Mouse (Mus musculus) MEL (cell line): ENCODE measurements around the gene Mrps24. TPM values are rescaled to one million over a fixed set of nuclear protein-coding genes. Genes with fewer than 3 reads are reported as not detected.

ENCODE experiments used
- DNase-seq: peaks from one replicate; pipeline ENCODE4 v3.0.0; 2011; ENCODE audit warnings: low read depth, low spot score
- H3K27ac ChIP-seq: 2 replicates; pipeline ENCODE4 v1.5.1; 2012; ENCODE audit warnings: low read depth, mild to moderate bottlenecking, control low read depth, low read length, moderate library complexity; ENCODE audit not compliant: control insufficient read depth
- H3K27me3 ChIP-seq, 2 experiments: fragments of 150-350 bp in 1 of 2; sonication (generic) in 1 of 2; 2 replicates each; pipeline ENCODE4 v1.6.1; 2012; ENCODE audit warnings: low read length in 2 of 2, mild to moderate bottlenecking in 2 of 2, improper control_type of control experiment in 1 of 2, moderate library complexity in 1 of 2; ENCODE audit not compliant: insufficient read depth in 2 of 2, control insufficient read depth in 1 of 2
- H3K36me3 ChIP-seq, 2 experiments: 2 replicates each; pipeline ENCODE4 v1.6.1; 2012 to 2014; ENCODE audit warnings: low read length in 2 of 2, improper control_type of control experiment in 1 of 2, inconsistent platforms in 1 of 2, mild to moderate bottlenecking in 1 of 2; ENCODE audit not compliant: insufficient read depth in 2 of 2, control insufficient read depth in 1 of 2
- H3K4me1 ChIP-seq, 2 experiments: fragments of 150-350 bp in 1 of 2; sonication (generic) in 1 of 2; 2 replicates each; pipeline ENCODE4 v1.6.1; 2012; ENCODE audit warnings: low read length in 2 of 2, improper control_type of control experiment in 1 of 2, mild to moderate bottlenecking in 1 of 2; ENCODE audit not compliant: insufficient read depth in 2 of 2, control insufficient read depth in 1 of 2
- H3K4me3 ChIP-seq, 2 experiments: fragments of 150-350 bp in 1 of 2; sonication (generic) in 1 of 2; 2 replicates each; pipeline ENCODE4 v1.5.1; 2012; ENCODE audit warnings: low read depth in 2 of 2, low read length in 2 of 2, mild to moderate bottlenecking in 2 of 2, moderate library complexity in 2 of 2, control low read depth in 1 of 2, improper control_type of control experiment in 1 of 2; ENCODE audit not compliant: control insufficient read depth in 1 of 2, insufficient read depth in 1 of 2
- H3K79me2 ChIP-seq: 2 replicates; pipeline ENCODE4 v1.6.1; 2012; ENCODE audit warnings: mild to moderate bottlenecking, low read length, moderate library complexity; ENCODE audit not compliant: control insufficient read depth, poor library complexity, insufficient read depth
- H3K9ac ChIP-seq: 2 replicates; pipeline ENCODE4 v1.6.1; 2012; ENCODE audit warnings: low read depth, mild to moderate bottlenecking, control low read depth, low read length, moderate library complexity; ENCODE audit not compliant: control insufficient read depth, poor library complexity, severe bottlenecking
- H3K9me3 ChIP-seq: fragments of 150-350 bp; sonication (generic); replicated peaks from 2 replicates; pipeline ENCODE4 v1.6.1; 2012; ENCODE audit warnings: mild to moderate bottlenecking, low read length, improper control_type of control experiment, moderate library complexity; ENCODE audit not compliant: insufficient read depth
- ELF1 ChIP-seq: IDR thresholded peaks from 2 replicates; pipeline ENCODE4 v1.6.1; 2014; ENCODE audit warnings: low read depth, mild to moderate bottlenecking, inconsistent platforms, low read length, improper control_type of control experiment, moderate library complexity
- ETS1 ChIP-seq: IDR thresholded peaks from 2 replicates; pipeline ENCODE4 v1.6.1; 2012; ENCODE audit warnings: low read depth, mild to moderate bottlenecking, inconsistent platforms, low read length, improper control_type of control experiment, moderate library complexity
- NELFE ChIP-seq: IDR thresholded peaks from 2 replicates; pipeline ENCODE4 v1.6.1; 2011; ENCODE audit warnings: low read depth, low read length, improper control_type of control experiment
- POLR2AphosphoS2 ChIP-seq: IDR thresholded peaks from 2 replicates; pipeline ENCODE4 v1.6.1; 2011; ENCODE audit warnings: low read length, improper control_type of control experiment
- RAD21 ChIP-seq: IDR thresholded peaks from 2 replicates; pipeline ENCODE4 v1.6.1; 2011; ENCODE audit warnings: mild to moderate bottlenecking, low read depth, low read length, improper control_type of control experiment
- SMC3 ChIP-seq: IDR thresholded peaks from 2 replicates; pipeline ENCODE4 v1.6.1; 2011; ENCODE audit warnings: low read depth, low read length, improper control_type of control experiment
- TAL1 ChIP-seq: IDR thresholded peaks from 2 replicates; pipeline ENCODE4 v1.6.1; 2012; ENCODE audit warnings: mild to moderate bottlenecking, inconsistent platforms, low read length, moderate library complexity, mixed read lengths
- TCF12 ChIP-seq: IDR thresholded peaks from 2 replicates; pipeline ENCODE4 v1.6.1; 2014; ENCODE audit warnings: low read depth, mild to moderate bottlenecking, inconsistent platforms, low read length, improper control_type of control experiment, moderate library complexity
- USF1 ChIP-seq: IDR thresholded peaks from 2 replicates; pipeline ENCODE4 v1.6.1; 2014; ENCODE audit warnings: low read depth, mild to moderate bottlenecking, inconsistent platforms, low read length, improper control_type of control experiment, moderate library complexity
- ZKSCAN1 ChIP-seq: IDR thresholded peaks from 2 replicates; pipeline ENCODE4 v1.6.1; 2012; ENCODE audit warnings: low read depth, mild to moderate bottlenecking, inconsistent platforms, low read length, improper control_type of control experiment, moderate library complexity
- ZMIZ1 ChIP-seq: IDR thresholded peaks from 2 replicates; pipeline ENCODE4 v1.6.1; 2012; ENCODE audit warnings: low read depth, mild to moderate bottlenecking, inconsistent platforms, low read length, improper control_type of control experiment, moderate library complexity
- polyA plus RNA-seq, 2 experiments: library from polyadenylated mRNA; stranded (reverse) in 1 of 2; unstranded in 1 of 2; fragments of >175 nt in 1 of 2; fragments of >200 nt in 1 of 2; gene quantifications; 2 replicates each; pipeline versions ENCODE4 v1.2.1 to v1.2.4; 2012; ENCODE audit warnings: low replicate concordance in 2 of 2, low read depth in 1 of 2; ENCODE audit not compliant: insufficient read length in 2 of 2, insufficient read depth in 1 of 2, missing spikeins in 1 of 2
- total RNA-seq: library from RNA; depleted of rRNA; stranded (reverse); fragments of 300-350 nt; gene quantifications from 2 replicates; pipeline ENCODE4 v1.2.3, GENCODE M21; 2012

Gene Mrps24
- total and polyA plus RNA-seq, 3 experiments, result 163 to 184 TPM; not detected in 1

DNA sequence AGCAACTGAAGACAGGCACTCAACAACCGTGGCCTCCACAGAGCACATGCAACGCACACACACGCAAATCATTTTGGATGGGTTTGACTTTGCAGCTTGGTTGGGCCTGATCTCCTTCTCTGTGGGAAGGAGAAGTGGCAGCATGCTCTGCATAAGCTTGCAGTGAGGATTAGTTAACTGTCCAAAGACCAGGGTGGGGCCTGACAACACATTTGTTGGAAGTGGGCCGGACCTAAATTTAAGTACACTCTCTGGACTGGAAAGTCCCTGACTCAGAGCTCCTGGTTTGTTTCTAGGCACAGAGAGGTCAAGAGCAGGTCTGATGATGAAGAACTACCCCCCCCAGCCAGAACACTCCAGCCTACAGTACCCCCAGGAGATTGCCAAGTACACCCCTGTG, 18.8 kb upstream of the Mrps24 start:
- no peak for DNase-seq
- H3K79me2 ChIP-seq, result peaks cover 43% of the 10 kb centered on the region
- no peaks in the 10 kb centered on the region for H3K9me3 ChIP-seq
- H3K27me3 ChIP-seq, result no peaks in the 10 kb centered on the region
- H3K27ac ChIP-seq, result no peak overlapping the region
- peaks cover 8 to 18% of the 10 kb centered on the region in 2 experiments for H3K4me1 ChIP-seq
- H3K9ac ChIP-seq, result no peak overlapping the region
- peaks cover 0 to 23% of the 10 kb centered on the region in 2 experiments for H3K36me3 ChIP-seq
- no peak overlapping the region for H3K4me3 ChIP-seq
- TF ChIP-seq USF1, result no peak
- no peak for TF ChIP-seq SMC3
- no peak for TF ChIP-seq TAL1
- TF ChIP-seq RAD21, result no peak
- TF ChIP-seq ETS1, result no peak

DNA sequence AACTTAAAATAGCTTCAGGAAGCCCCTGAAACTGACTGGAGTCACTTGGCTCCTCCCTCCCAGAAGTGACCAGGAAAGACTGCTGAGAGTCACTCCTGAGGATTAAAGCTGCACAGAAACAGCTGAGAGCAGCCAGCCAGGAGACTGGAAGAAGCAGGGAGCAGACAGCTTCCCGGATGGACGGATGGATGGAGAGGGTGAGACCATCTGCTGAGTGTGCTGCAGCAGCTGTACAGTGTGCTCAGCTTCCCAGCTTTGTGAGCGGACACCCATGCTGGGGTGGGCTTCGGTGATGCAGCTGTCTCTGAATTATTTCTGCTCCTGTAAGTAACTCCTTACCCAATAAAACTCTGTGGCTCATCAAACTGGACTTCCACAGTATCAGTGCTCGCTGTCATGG, 16.9 kb upstream of the Mrps24 start:
- no peaks in the 10 kb centered on the region for H3K27me3 ChIP-seq
- H3K36me3 ChIP-seq, result peaks cover 2 to 9% of the 10 kb centered on the region in 2 experiments
- H3K9ac ChIP-seq, result no peak overlapping the region
- no peaks in the 10 kb centered on the region for H3K9me3 ChIP-seq
- no peak overlapping the region for H3K27ac ChIP-seq
- peaks cover 32% of the 10 kb centered on the region; the same call in 1 of the 2 replicates for H3K79me2 ChIP-seq
- TF ChIP-seq ZMIZ1, result no peak
- TF ChIP-seq ZKSCAN1, result no peak
- TF ChIP-seq POLR2AphosphoS2, result no peak
- DNase-seq, result no peak
- H3K4me1 ChIP-seq, result peaks cover 3 to 5% of the 10 kb centered on the region in 2 experiments; a peak in 3 of 4 replicates
- no peak overlapping the region for H3K4me3 ChIP-seq

DNA sequence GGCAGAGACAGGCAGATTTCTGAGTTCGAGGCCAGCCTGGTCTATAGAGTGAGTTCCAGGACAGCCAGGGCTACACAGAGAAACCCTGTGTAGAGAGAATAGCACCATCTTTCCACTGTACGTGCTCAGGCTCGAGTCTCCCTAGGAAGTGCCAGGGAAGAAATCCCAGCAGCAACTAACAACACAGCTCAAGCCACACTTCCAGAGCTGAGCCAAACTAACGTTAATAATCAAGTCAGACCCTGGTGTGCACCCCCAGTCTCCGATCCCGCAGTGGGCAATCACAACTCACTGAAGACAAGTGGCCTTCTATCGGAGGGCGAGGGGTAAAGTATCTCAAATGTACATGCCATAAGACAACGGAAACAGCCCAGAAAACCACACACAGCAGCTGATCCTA, 14.1 kb upstream of the Mrps24 start:
- Histone ChIP-seq H3K4me3 (no peak overlapping the region), H3K9ac (no peak overlapping the region), H3K27me3 (no peaks in the 10 kb centered on the region)
- no peak for DNase-seq
- TF ChIP-seq USF1 (no peak), RAD21 (no peak), POLR2AphosphoS2 (no peak), ELF1 (no peak), TCF12 (no peak), ZMIZ1 (no peak), NELFE (no peak)
- TF ChIP-seq, all 39 proteins: peak for 0
- Histone ChIP-seq H3K27ac (no peak overlapping the region), H3K9me3 (no peaks in the 10 kb centered on the region), H3K4me1 (no peaks in the 10 kb centered on the region), H3K36me3 (peaks cover 0 to 5% of the 10 kb centered on the region in 2 experiments; a peak in 2 of 4 replicates), H3K79me2 (peaks cover 21% of the 10 kb centered on the region; the same call in 1 of the 2 replicates)
